Mouse (Mus musculus): Measurements from ENCODE around the gene Tle3.

Tle3 gene

DNA sequence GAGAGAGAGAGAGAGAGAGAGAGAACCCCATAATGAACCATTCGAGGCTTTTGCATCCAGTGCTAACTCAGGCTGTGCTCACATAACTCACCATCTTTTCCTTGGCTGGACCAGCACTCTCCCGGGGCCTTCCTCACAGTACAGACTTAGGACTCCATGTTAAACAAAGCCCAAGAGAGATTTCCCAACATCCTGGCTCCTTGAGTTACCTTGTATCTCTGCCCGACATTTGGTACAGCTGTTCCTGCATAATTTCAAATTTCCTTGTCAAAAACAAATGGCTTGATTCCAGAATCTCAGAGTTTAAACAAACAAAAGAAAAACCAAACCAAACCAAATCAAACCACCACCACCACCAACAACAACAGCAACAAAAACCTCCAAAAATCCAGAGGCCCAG, 55.7 kb downstream of the Tle3 start:
- Histone ChIP-seq H3K9me3 (ENCODE audit: low read length) (no peaks in the 10 kb centered on the region), H3K27me3 (ENCODE audit: insufficient read depth, low read length) (peaks cover 14% of the 10 kb centered on the region), H3K4me1 (replicated peaks; ENCODE audit: low read depth, low read length) (peaks cover 11% of the 10 kb centered on the region), H3K36me3 (ENCODE audit: insufficient read depth, low read length) (no peaks in the 10 kb centered on the region), H3K4me3 (replicated peaks; ENCODE audit: low read length) (no peak overlapping the region)
- TF ChIP-seq CTCF (conservative IDR thresholded peaks at IDR 0.05; ENCODE audit: low read length) (no peak), NANOG (IDR thresholded peaks at IDR 0.05; ENCODE audit: borderline replicate concordance, low read length) (no peak), POU5F1 (IDR thresholded peaks at IDR 0.05; ENCODE audit: borderline replicate concordance, low read length) (no peak)

DNA sequence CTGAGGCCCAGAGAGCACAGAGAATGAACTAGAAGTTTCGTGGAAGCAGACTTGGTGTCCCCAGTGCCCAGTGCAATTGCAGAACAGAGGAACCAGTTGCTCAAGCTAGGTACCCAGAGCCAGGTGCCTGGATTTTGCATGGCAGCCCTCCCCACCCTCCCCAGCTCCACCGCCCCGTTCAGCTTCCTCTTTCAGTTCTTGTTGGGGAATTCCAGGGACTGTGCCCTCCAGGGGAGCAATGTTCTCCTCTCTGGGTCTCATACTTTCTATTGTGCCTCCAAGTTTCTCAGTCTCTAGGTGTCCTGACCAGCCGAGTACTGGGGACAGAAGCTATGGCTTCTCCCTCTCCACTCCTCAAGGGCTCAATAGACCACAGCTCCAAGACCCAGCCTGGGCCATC, 59.7 kb downstream of the Tle3 start:
- TF ChIP-seq NANOG (IDR thresholded peaks at IDR 0.05; ENCODE audit: borderline replicate concordance, low read length) (no peak), POU5F1 (IDR thresholded peaks at IDR 0.05; ENCODE audit: borderline replicate concordance, low read length) (no peak), CTCF (conservative IDR thresholded peaks at IDR 0.05; ENCODE audit: low read length) (no peak)
- H3K9me3 ChIP-seq (ENCODE audit: low read length) = peaks cover 8% of the 10 kb centered on the region
- H3K27me3 ChIP-seq (ENCODE audit: insufficient read depth, low read length) = peaks cover 24% of the 10 kb centered on the region
- H3K4me3 ChIP-seq (replicated peaks; ENCODE audit: low read length) = no peak overlapping the region
- peaks cover 40% of the 10 kb centered on the region for H3K4me1 ChIP-seq (replicated peaks; ENCODE audit: low read depth, low read length)
- H3K36me3 ChIP-seq (ENCODE audit: insufficient read depth, low read length) = no peaks in the 10 kb centered on the region

DNA sequence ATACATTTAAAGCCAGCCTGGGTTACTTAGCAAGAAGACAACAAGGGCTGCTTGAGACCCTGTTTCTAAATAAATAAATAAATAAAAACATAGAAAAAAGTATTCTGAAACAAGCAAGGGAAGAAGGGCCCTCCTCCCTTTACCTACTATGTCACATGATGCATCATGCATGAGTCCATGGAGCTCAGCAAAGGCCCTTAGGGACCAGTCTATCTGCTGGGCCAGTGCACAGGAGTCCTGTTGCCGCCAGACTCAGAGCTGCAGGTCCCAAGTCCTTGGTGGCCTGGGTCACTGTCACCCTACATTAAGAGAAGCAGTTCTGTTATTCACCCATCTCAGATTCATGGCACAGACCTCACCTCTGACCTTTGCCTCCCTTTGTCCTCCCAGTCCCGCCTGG, 61.0 kb downstream of the Tle3 start:
- peaks cover 40% of the 10 kb centered on the region for H3K4me1 ChIP-seq (replicated peaks; ENCODE audit: low read depth, low read length)
- H3K9me3 ChIP-seq (ENCODE audit: low read length) = peaks cover 8% of the 10 kb centered on the region
- no peak for TF ChIP-seq NANOG (IDR thresholded peaks at IDR 0.05; ENCODE audit: borderline replicate concordance, low read length)
- TF ChIP-seq CTCF (conservative IDR thresholded peaks at IDR 0.05; ENCODE audit: low read length) = no peak
- TF ChIP-seq POU5F1 (IDR thresholded peaks at IDR 0.05; ENCODE audit: borderline replicate concordance, low read length) = no peak
- H3K27me3 ChIP-seq (ENCODE audit: insufficient read depth, low read length) = peaks cover 37% of the 10 kb centered on the region
- no peak overlapping the region for H3K4me3 ChIP-seq (replicated peaks; ENCODE audit: low read length)
- no peaks in the 10 kb centered on the region for H3K36me3 ChIP-seq (ENCODE audit: insufficient read depth, low read length)

DNA sequence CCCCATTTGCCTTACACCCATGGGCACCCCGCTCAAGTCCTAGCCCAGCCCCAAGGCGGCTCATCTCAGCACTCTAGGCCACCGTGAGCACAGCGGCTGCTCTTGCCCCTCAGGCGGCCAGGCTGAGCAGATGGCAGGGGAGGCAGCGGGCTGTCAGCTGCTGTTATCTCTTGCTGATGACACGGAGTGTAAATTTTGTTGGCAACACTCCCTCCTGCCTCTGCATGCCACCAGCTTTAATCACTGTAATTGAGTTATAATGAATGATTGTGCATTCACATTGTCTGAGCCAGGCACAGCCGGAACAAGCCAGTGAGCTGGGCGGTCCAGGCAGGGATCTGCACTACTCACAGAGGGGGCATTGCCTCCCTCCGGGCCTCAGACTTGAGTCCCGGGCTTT, 61.9 kb downstream of the Tle3 start:
- H3K36me3 ChIP-seq (ENCODE audit: insufficient read depth, low read length) = no peaks in the 10 kb centered on the region
- 0 out of 2 replicates have a peak overlapping the region, but pooled peaks have one; percentile 10 for H3K4me3 ChIP-seq (replicated peaks; ENCODE audit: low read length)
- peaks cover 39% of the 10 kb centered on the region for H3K27me3 ChIP-seq (ENCODE audit: insufficient read depth, low read length)
- TF ChIP-seq CTCF (conservative IDR thresholded peaks at IDR 0.05; ENCODE audit: low read length) (no peak), POU5F1 (IDR thresholded peaks at IDR 0.05; ENCODE audit: borderline replicate concordance, low read length) (no peak)
- H3K4me1 ChIP-seq (replicated peaks; ENCODE audit: low read depth, low read length) = peaks cover 46% of the 10 kb centered on the region
- peaks cover 8% of the 10 kb centered on the region for H3K9me3 ChIP-seq (ENCODE audit: low read length)

DNA sequence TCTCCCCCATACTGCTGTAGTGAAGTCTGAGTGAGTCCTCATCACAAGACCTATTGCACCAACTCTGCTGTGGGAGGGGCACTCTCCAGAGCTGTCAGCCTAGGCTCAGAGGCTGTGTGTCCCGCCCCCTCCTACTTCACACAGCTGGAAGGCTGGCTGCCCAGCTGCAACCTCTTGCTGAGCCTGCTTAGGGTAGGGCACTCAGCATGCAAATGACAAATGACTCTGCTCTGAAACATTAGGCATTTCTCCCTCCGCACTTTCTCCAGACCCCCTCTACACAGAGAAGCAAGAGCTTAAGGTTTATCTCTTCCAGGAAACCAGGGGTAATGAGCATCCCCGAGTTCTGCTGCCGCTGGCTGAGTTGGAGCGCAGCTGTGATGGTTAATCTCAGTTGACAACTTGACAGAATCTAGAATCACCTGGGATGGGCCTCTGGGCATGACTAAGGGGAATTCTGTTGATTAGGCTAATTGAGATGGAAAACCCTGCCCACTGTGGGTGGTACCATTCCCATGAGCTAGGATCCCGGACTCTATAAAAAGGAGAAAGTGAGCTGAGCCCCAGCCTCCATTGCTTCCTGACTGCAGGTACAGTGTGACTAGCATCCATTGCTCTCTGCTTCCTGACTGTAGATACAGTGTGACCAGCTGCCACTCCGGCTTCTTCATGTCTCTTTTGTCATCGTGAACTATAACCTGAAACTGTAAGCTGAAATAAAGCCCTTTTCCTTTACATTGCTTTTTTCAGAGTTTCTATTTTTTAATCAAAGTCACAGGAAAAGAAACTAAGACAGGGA, 63.2 kb downstream of the Tle3 start:
- Histone ChIP-seq H3K27me3 (ENCODE audit: insufficient read depth, low read length) (peaks cover 47% of the 10 kb centered on the region), H3K4me3 (replicated peaks; ENCODE audit: low read length) (no peak overlapping the region), H3K36me3 (ENCODE audit: insufficient read depth, low read length) (no peaks in the 10 kb centered on the region), H3K4me1 (replicated peaks; ENCODE audit: low read depth, low read length) (peaks cover 50% of the 10 kb centered on the region), H3K9me3 (ENCODE audit: low read length) (peaks cover 8% of the 10 kb centered on the region)
- TF ChIP-seq NANOG (IDR thresholded peaks at IDR 0.05; ENCODE audit: borderline replicate concordance, low read length) = no peak
- no peak for TF ChIP-seq CTCF (conservative IDR thresholded peaks at IDR 0.05; ENCODE audit: low read length)
- no peak for TF ChIP-seq POU5F1 (IDR thresholded peaks at IDR 0.05; ENCODE audit: borderline replicate concordance, low read length)

DNA sequence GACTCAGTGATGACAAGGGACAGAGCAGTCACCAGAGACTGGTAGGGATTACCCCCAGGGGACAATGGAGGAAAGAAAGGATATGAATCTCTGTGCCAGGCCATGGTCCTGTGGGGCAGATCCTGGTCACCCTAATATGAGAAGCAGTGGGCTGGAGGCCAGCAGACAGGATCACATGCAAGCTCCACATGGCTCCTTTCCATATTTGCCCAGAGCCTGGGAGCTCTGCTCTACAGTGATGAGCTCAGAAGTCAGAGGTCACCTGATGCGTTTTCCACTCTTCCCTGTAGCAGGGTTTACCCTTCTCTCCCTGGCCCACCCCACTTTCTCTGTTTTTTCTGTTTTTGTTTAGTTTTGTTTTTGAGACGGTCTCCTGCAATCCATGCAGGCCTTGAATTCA, 63.9 kb downstream of the Tle3 start:
- TF ChIP-seq CTCF (conservative IDR thresholded peaks at IDR 0.05; ENCODE audit: low read length) (no peak), POU5F1 (IDR thresholded peaks at IDR 0.05; ENCODE audit: borderline replicate concordance, low read length) (no peak), NANOG (IDR thresholded peaks at IDR 0.05; ENCODE audit: borderline replicate concordance, low read length) (no peak)
- Histone ChIP-seq H3K9me3 (ENCODE audit: low read length) (peaks cover 8% of the 10 kb centered on the region), H3K27me3 (ENCODE audit: insufficient read depth, low read length) (peaks cover 51% of the 10 kb centered on the region), H3K4me1 (replicated peaks; ENCODE audit: low read depth, low read length) (peaks cover 54% of the 10 kb centered on the region), H3K4me3 (replicated peaks; ENCODE audit: low read length) (no peak overlapping the region), H3K36me3 (ENCODE audit: insufficient read depth, low read length) (no peaks in the 10 kb centered on the region)

DNA sequence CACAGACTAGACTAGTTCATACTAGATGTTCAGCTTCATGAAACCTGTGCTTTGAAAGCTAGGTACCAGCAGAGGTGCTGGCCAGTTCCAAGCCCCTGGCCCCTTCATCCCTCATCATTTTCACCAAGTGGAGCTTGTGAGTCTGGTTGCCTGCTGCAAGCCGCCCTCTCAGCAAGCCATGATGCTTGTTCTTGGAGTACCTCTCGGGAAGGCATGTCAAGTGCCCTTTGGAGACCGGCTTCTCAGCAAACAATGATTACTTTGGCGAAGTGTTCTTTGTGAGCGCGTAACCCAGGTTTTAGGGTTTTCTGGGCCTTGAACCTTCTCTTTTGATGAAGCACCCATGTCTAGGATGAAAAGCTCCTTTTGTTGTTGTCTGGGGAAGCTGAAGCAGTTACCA, 64.6 kb downstream of the Tle3 start:
- H3K36me3 ChIP-seq (ENCODE audit: insufficient read depth, low read length) = no peaks in the 10 kb centered on the region
- H3K4me1 ChIP-seq (replicated peaks; ENCODE audit: low read depth, low read length) = peaks cover 61% of the 10 kb centered on the region
- no peak overlapping the region for H3K4me3 ChIP-seq (replicated peaks; ENCODE audit: low read length)
- H3K27me3 ChIP-seq (ENCODE audit: insufficient read depth, low read length) = peaks cover 50% of the 10 kb centered on the region
- no peak for TF ChIP-seq NANOG (IDR thresholded peaks at IDR 0.05; ENCODE audit: borderline replicate concordance, low read length)
- TF ChIP-seq POU5F1 (IDR thresholded peaks at IDR 0.05; ENCODE audit: borderline replicate concordance, low read length) = no peak
- no peak for TF ChIP-seq CTCF (conservative IDR thresholded peaks at IDR 0.05; ENCODE audit: low read length)
- H3K9me3 ChIP-seq (ENCODE audit: low read length) = peaks cover 8% of the 10 kb centered on the region

DNA sequence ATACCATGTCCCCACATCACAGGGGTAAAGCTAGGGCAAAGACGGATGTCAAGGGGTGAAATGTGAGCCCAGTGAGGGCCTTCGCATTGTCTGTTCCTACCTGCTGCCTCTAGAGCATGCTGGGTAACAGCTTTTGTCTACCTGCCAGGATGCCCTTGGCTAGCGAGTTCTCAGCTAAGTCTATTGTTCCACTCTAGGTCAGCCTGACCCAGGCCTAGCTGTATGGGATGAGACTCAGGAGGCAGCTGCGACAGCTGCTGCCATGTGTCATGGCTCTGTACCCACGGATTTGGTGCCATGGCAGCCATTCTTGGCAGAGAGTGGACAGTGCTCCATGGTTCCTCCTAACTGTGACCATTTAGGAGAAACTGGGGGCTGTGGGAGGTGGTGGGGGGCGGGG, 66.9 kb downstream of the Tle3 start:
- TF ChIP-seq CTCF (conservative IDR thresholded peaks at IDR 0.05; ENCODE audit: low read length) (no peak), NANOG (IDR thresholded peaks at IDR 0.05; ENCODE audit: borderline replicate concordance, low read length) (no peak)
- Histone ChIP-seq H3K27me3 (ENCODE audit: insufficient read depth, low read length) (peaks cover 52% of the 10 kb centered on the region), H3K4me3 (replicated peaks; ENCODE audit: low read length) (no peak overlapping the region), H3K36me3 (ENCODE audit: insufficient read depth, low read length) (no peaks in the 10 kb centered on the region), H3K4me1 (replicated peaks; ENCODE audit: low read depth, low read length) (peaks cover 65% of the 10 kb centered on the region), H3K9me3 (ENCODE audit: low read length) (peaks cover 8% of the 10 kb centered on the region)

DNA sequence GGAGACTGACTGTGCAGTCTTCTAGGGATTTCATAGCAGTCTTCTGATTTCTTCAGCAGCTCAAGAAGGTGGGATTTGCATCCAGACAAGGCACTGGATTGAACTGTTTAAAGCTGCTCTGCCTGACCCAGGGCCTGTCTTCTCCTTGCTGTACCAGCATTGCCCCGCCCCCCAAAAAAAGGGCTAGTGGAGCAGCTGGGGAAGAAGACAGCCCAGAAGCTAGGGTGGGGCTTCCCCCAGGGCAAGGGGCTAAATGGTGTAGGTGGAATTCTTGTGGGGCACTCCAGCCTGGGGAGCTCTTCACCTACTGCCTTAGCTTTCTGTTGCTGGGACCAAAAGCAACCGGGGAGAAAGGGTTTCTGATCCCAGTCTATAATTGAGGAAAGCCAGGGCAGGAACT, 67.8 kb downstream of the Tle3 start:
- Histone ChIP-seq H3K4me1 (replicated peaks; ENCODE audit: low read depth, low read length) (peaks cover 59% of the 10 kb centered on the region), H3K36me3 (ENCODE audit: insufficient read depth, low read length) (no peaks in the 10 kb centered on the region), H3K9me3 (ENCODE audit: low read length) (peaks cover 8% of the 10 kb centered on the region), H3K4me3 (replicated peaks; ENCODE audit: low read length) (peak overlapping the region; percentile 10; the same call in 1 of the 2 replicates), H3K27me3 (ENCODE audit: insufficient read depth, low read length) (peaks cover 56% of the 10 kb centered on the region)
- TF ChIP-seq NANOG (IDR thresholded peaks at IDR 0.05; ENCODE audit: borderline replicate concordance, low read length) = no peak
- TF ChIP-seq CTCF (conservative IDR thresholded peaks at IDR 0.05; ENCODE audit: low read length) = no peak
- TF ChIP-seq POU5F1 (IDR thresholded peaks at IDR 0.05; ENCODE audit: borderline replicate concordance, low read length) = no peak
